Mouse (Mus musculus) regulatory T cell (primary cell): ENCODE results near the gene Sp3.

ENCODE experiments used
- in situ Hi-C: fragments of 300-600 bp; cut with MboI, MseI; formaldehyde crosslinking; loops from one replicate; pipeline ENCODE4 v1.15.1; 2025; ENCODE audit warnings: high pct_unique_total_duplicates

Gene Sp3

GRCm38 (mm10) chr2:72924981-72925380 is 55.3 kb downstream of the Sp3 start:
- in situ Hi-C loops, result loop anchor here (5.0 kb wide), 1 partner anchor 197 kb away; no protein-coding TSS in a partner anchor

GRCm38 (mm10) chr2:72916170-72916569 is 64.1 kb downstream of the Sp3 start:
- in situ Hi-C loops, result no loop called here

DNA sequence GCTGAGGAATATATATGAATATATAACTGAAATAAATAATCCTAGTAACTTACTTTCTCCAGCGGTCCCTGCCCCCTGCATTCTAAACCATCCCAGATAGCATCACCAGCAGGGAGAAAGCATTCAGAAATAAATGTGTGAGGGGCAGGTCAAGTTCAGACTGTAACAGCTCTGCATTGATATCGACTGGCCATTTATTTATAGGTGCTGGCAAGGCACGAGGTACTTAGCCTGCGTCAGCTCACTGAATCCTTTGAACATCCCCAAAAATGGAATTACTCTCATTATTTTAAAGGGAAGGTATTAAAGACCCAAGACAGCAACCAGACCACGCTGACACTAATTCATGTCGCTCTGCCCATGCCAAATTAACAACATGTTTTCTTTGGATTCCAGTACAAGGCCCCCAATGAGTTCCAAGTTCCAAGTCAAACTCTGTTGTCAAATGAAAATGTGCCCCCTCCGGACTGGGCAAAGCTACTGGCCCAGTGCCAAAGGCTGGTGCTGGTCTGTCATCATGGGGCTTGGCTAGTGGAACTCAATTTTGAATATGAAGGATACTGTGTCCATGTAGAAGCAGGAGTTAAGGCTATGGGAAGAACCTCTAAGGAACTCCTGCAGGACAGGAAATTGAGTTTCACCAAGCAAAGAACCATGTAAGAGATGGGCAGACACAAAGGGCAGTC is 64.9 kb downstream of the Sp3 start:
- in situ Hi-C loops, result no loop called here

GRCm38 (mm10) chr2:72913458-72913760 is 66.8 kb downstream of the Sp3 start:
- in situ Hi-C loops, result no loop called here

DNA sequence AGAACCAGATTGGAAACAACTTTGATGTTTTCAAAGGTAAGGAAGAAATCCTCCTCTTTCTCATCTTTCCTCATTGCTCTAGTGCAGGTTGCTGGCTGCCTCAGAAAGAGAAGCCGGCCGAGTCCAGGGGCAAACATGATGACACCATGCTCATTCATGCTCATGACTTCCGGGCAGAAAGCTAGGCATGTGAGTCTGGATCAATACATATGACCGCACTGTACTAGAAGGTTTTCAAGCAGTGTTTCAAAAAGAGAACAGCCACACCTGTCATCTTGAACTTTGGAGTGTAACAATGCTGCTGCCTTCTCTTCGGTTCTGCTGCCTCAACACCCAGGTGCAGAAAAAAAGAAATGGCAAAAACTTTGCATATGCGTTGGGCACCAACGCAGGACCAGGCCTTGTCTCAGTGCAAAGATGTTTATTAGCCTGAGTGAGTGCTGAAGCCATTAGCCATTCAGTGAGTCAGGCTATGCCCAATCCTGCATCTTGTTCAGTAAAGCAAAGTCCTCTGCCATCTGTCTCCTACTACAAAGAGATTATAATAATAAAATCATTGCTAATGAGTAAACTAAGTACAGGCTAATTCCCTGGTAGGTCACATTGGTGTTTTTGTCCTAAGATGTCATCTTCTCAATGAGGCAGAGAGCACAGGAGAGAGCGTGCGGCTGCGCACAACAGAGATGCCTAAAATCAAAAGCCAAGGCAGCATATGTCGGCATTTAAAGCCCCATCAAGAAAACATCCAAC is 67.4 kb downstream of the Sp3 start:
- in situ Hi-C loops, result no loop called here

DNA sequence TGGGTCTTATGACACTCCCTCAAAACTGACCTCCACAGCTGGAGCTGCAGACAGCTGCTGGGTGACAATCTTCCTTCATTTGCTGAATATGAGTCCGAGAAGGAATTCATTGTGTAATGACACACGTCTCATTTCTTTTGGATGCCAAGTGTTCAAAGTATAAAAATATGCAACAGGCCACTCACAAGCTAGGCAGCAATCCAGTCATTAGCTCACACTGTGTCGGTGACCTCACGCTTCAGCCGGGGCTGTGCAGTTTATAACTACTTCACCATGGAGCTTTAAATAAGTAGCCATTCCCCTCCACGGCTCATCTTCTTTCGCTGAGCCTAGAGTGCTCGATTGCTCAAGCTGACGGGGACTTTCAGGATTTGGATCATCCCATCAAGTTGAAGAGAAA is 68.7 kb downstream of the Sp3 start:
- in situ Hi-C loops, result no loop called here

DNA sequence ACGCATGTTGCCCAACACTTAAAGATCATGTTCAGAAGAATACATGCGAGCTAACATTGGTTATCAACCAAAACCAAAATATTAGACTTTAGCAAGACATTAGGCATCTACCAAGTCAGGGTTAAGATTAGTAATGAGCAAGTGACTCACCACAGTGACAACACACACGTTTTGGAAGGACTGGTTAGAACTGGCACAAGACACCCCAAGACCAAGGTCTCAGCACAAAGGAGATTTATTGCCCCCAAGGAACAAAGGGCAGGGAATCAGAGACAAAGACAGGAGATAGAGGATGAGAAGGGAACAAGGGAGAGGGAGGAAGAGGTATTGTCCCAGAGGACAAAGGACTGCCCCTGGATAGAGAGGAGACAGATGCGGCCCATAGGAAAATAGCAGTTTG is 71.2 kb downstream of the Sp3 start:
- in situ Hi-C loops, result no loop called here

DNA sequence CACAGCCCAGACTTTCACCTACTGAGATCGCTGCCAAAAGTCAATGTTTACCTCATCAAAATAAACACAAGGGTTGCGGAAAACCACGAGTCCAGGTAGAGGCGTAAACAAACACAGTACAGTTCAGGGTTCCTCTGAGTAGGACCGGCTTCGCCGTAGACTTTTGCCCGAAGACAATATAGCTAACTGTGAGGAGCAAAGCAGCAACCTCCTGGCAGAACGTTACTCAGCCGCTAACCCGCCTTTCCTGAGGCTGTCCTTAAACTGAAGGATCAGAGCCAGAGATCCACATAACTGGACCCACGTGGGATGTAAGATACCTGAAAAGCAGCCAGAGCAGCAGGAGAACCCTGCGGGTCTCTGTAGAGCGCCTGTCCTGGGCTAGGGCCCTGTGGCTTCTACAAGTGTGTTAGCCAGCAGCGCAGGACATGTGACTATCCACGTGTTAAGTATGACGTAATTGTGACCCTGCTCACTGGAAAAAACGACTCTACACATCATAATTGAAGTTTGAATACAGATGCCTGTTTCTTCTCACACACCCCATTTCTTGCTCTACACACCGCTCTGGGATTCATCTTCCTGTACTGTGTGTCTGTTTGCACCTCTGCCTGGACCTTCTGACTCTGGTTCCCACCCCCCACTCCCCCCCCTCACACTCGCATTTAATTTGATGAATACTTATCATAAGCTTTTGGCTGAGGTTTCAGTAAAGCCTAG is 71.9 kb downstream of the Sp3 start:
- in situ Hi-C loops, result no loop called here

DNA sequence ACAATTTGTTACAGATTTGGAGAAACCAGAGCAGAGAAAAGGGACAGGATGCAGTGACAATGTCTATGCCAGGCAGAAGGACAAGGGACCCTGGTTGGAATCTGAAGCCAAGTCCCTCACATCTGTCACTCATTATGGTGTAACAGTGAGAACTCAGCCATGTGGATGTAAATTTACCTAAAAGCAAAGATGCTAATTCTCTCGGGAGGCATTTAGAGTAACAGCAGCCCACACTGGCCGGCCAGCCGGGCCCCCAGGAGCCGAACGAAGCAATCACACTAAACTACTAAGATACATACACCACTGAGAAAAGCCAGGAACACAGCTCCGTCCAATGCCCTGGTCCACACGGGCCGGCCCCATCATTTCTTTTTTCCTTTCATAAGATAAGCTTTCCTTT is 73.5 kb downstream of the Sp3 start:
- in situ Hi-C loops, result no loop called here

DNA sequence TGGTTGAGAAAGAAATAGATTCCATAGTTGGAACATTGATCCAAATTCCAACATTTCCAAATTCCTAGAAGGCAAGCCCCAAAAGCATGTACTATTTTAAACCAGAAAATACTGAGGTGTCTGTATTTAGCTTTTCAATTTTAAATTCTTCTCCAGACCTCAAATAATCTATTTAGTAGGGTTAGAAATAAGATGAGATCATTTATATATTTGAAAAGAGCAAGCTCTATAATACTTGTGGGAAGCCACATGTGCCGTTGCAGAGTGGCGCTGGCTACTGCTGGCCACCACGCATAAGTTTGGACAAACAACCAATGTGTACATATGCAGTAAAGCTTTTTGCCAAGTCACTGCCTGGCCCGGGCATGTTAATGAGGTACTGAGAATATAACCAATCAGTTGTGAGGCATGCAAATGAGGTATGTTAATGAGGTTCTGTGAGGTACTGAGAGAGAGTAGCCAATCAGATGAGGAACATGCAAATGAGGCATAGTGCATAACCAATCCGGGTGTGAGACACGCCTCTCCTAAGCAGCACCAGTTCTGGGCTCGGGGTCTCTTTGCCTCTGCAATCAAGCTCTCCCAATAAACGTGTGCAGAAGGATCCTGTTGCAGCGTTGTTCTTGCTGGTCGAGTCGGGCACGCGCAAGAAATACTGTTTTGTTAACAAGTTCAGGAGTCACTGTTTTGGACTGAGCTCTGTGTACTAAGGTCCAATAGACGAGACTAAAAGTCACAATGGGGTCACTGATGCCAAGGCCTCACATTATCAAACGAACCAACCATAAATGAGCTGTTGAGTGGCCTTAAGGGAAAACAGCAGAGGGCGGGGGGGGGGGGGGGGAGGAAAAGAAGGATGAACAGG is 77.2 kb downstream of the Sp3 start:
- in situ Hi-C loops, result loop anchor here (5.0 kb wide), 1 partner anchor 381 kb away; no protein-coding TSS in a partner anchor

DNA sequence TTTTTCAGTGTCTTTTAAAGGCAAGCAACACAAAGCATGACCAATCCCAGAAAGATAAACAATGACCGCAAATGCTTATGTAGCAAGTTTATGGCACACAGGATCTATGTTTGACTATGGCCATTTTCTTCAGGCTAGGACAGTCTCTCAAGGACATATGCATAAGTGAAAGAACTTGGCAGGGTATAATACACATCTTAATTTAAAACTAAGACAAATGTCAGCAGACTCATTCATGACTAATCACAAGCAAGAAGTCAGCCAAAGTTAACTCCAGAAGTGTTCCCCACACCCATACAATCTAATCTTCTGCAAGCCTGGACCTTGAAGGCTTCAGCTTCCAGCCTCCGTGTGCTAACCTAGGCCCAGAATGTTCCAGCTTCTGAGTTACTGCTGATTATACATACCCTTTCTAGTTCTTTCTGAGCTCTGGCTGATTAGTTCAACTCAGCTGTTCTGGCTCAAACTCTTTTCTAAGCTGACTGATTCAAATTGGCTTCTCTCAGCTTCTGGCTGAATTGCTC is 81.4 kb downstream of the Sp3 start:
- in situ Hi-C loops, result no loop called here

GRCm38 (mm10) chr2:72898094-72898781 is 82.0 kb downstream of the Sp3 start:
- in situ Hi-C loops, result no loop called here

DNA sequence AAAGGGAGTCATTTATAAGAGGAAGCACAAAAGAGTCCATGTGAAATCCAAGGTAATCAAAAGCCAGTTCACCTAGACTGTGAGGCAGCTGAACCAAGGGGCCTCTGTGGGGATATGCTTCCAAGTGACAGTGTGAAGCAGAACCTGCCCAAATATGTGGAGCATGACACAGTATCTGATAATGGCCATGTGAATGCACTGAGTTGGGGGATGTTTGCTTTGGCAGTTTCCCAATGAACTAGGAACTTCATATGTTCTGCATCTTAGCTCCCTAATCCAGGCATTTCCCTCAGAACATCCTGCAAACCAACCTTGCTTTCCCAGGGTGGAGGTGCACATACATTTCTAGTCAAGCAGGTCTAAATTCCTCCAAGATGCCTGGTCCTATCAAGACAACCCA is 90.4 kb downstream of the Sp3 start:
- in situ Hi-C loops, result no loop called here
